Mouse (Mus musculus): ENCODE measurements around the gene Syngr1.

DNA sequence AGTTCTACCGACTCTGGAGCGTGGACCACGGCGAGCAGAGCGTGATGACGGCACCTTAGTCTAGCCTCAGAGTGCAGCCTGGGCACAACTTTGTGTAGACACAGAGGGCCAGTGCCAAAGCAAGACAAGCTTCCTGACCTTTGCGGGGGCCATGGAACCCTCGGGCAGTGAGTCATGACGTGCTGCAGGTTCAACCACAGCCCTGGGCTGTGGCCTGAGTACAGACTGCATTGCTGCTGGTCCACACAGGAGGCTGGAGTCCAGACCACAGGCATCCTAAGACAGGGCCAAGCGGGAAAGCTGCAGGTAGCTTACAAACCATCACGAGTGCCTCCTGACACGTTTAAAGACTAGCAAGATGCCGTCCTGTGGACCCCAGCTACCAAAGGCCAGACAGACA lies 69.1 kb downstream of the Syngr1 start:
- no peak for TF ChIP-seq EP300 (IDR thresholded peaks at IDR 0.05; ENCODE audit: low read depth)
- no peak for TF ChIP-seq CTCF (IDR thresholded peaks at IDR 0.05; ENCODE audit: low read depth)

Data from liver, postnatal 0 days (tissue).